15 mouse cellular contexts compared by ENCODE assay signal in genomic region chr7:120684731-120685161, GRCm38 (mm10). TPM values are rescaled to one million over a fixed set of nuclear protein-coding genes. Genes with fewer than 3 reads are reported as not detected.
DNase-seq lines count a peak whose midpoint lies in the region; ATAC-seq and TF ChIP-seq lines count a peak whose summit lies in the region.
"Had no signal": no experiment of that assay in that cellular context is flagged by ENCODE, and none has a peak within 500 bp of the region (broad histone marks: within the 10 kb centered on the region; RNA-seq: fewer than 3 reads in every experiment).

No protein-coding gene starts in this region.

- H3K4me1 ChIP-seq in embryonic facial prominence, embryonic 14.5 days (ENCODE audit: control insufficient read depth, insufficient read depth, low read length), result 0 out of 2 replicates have a peak, but pooled peaks cover 2% of the 10 kb centered on the region
- no peaks in the 10 kb centered on the region for H3K4me1 ChIP-seq in embryonic facial prominence, embryonic 10.5 days
- no peaks in the 10 kb centered on the region; the same call in 1 of the 2 replicates for H3K4me1 ChIP-seq in testis, adult 2 months (ENCODE audit: control insufficient read depth, insufficient read depth, low read length)

- DNase-seq in embryonic facial prominence, embryonic 14.5 days (ENCODE audit: low spot score), result peak; percentile 32
- DNase-seq in embryonic facial prominence, embryonic 10.5 days (ENCODE audit: low spot score), result no peak
- peak; percentile 13 to 77 for DNase-seq in layer of hippocampus, adult 18-20 months (ENCODE audit: low spot score in 2 of 2)
- no peak for DNase-seq in layer of hippocampus, postnatal 25 days (ENCODE audit: extremely low spot score in 1 of 2, low spot score in 1 of 2)
- DNase-seq in testis, postnatal 14 days (ENCODE audit: low spot score), result no peak
- DNase-seq in ovary, postnatal 10 days (ENCODE audit: low spot score), result no peak
- DNase-seq in frontal cortex, postnatal 10 days (ENCODE audit: low spot score in 2 of 2), result no peak
- DNase-seq: adrenal gland, postnatal 25 days; cerebellum, adult 18-20 months; heart, postnatal 36 days; kidney, adult 8-10 months had no signal

- ATAC-seq in embryonic facial prominence, embryonic 14.5 days (ENCODE audit: low read depth), result no peak
- ATAC-seq: midbrain, embryonic 15.5 days had no signal

- TF ChIP-seq POLR2A in testis, adult 2 months (IDR thresholded peaks at IDR 0.05; ENCODE audit: control insufficient read depth, low read depth, low read length), result no peak

- H3K9me3 ChIP-seq in embryonic facial prominence, embryonic 14.5 days (ENCODE audit: control insufficient read depth, low read length), result no peaks in the 10 kb centered on the region
- no peaks in the 10 kb centered on the region for H3K9me3 ChIP-seq in embryonic facial prominence, embryonic 10.5 days
- H3K9me3 ChIP-seq: midbrain, embryonic 15.5 days had no signal

- H3K27me3 ChIP-seq in embryonic facial prominence, embryonic 14.5 days (replicated peaks; ENCODE audit: control insufficient read depth, insufficient read depth, low read length), result no peaks in the 10 kb centered on the region
- H3K27me3 ChIP-seq in embryonic facial prominence, embryonic 10.5 days (replicated peaks; ENCODE audit: low read depth, poor library complexity, severe bottlenecking), result no peaks in the 10 kb centered on the region
- H3K27me3 ChIP-seq in testis, adult 2 months (ENCODE audit: control insufficient read depth, insufficient read depth, low read length), result no peaks in the 10 kb centered on the region
- H3K27me3 ChIP-seq: midbrain, embryonic 15.5 days had no signal

- no peak overlapping the region for H3K4me2 ChIP-seq in embryonic facial prominence, embryonic 14.5 days (ENCODE audit: low read depth, low read length)
- H3K4me2 ChIP-seq: midbrain, embryonic 15.5 days had no signal

- WGBS in embryonic facial prominence, embryonic 14.5 days, result 63% methylated on average over 2 of the region's 2 CpGs
- WGBS in embryonic facial prominence, embryonic 10.5 days, result 89% methylated on average over 2 of the region's 2 CpGs

- H3K4me3 ChIP-seq in embryonic facial prominence, embryonic 14.5 days (ENCODE audit: low read depth, low read length), result no peak overlapping the region
- no peak overlapping the region for H3K4me3 ChIP-seq in embryonic facial prominence, embryonic 10.5 days
- H3K4me3 ChIP-seq in testis, adult 2 months (ENCODE audit: control insufficient read depth, low read depth, low read length), result no peak overlapping the region
- H3K4me3 ChIP-seq: heart, adult 2 months; midbrain, embryonic 15.5 days had no signal

- H3K27ac ChIP-seq in embryonic facial prominence, embryonic 14.5 days (replicated peaks; ENCODE audit: low read depth, low read length), result no peak overlapping the region
- H3K27ac ChIP-seq in embryonic facial prominence, embryonic 10.5 days (replicated peaks), result no peak overlapping the region
- peak overlapping the region; percentile 53; the same call in 1 of the 2 replicates for H3K27ac ChIP-seq in testis, adult 2 months (ENCODE audit: control insufficient read depth, insufficient read depth, low read depth, low read length)
- H3K27ac ChIP-seq: heart, adult 2 months; liver, embryonic 14.5 days; midbrain, embryonic 15.5 days had no signal

- no peak overlapping the region for H3K9ac ChIP-seq in embryonic facial prominence, embryonic 14.5 days (ENCODE audit: low read depth, low read length)
- H3K9ac ChIP-seq: liver, embryonic 14.5 days; midbrain, embryonic 15.5 days had no signal

- no peak for TF ChIP-seq CTCF in testis, adult 2 months (IDR thresholded peaks at IDR 0.05; ENCODE audit: control insufficient read depth, insufficient read depth, insufficient replicate concordance, low read depth, low read length)

- H3K36me3 ChIP-seq in embryonic facial prominence, embryonic 14.5 days (ENCODE audit: control insufficient read depth, insufficient read depth, low read length), result no peaks in the 10 kb centered on the region
- H3K36me3 ChIP-seq in embryonic facial prominence, embryonic 10.5 days (replicated peaks), result no peaks in the 10 kb centered on the region
- H3K36me3 ChIP-seq in testis, adult 2 months (ENCODE audit: control insufficient read depth, insufficient read depth, low read length), result no peaks in the 10 kb centered on the region
- H3K36me3 ChIP-seq: midbrain, embryonic 15.5 days had no signal

RNA-seq across cellular contexts. Expression of gene Mosmo, which starts 7.3 kb away (rescaled TPM):
- polyA plus RNA-seq in embryonic facial prominence, embryonic 14.5 days (2014; fragmentation: Nextera tagmentation; extraction: Ambion mirVana), result 14.2 and 15.6 TPM in 2 replicates
- 13.3 and 15.1 TPM in 2 replicates for polyA plus RNA-seq in embryonic facial prominence, embryonic 10.5 days (2016; fragmentation: Nextera tagmentation; extraction: Ambion mirVana)
- total RNA-seq in layer of hippocampus, adult 18-20 months (2021), result 10 to 100 TPM; 77.0 to 92.3 TPM
- total RNA-seq in layer of hippocampus, postnatal 25 days (2021), result 10 to 100 TPM; 77.8 to 79.9 TPM
- 49.1 and 49.9 TPM in 2 replicates for polyA plus RNA-seq in testis, adult 2 months (2012; rRNA removed)

RNA-seq across cellular contexts. Expression of gene Pdzd9, which starts 14.6 kb away (rescaled TPM):
- 0.42 and 0.61 TPM in 2 replicates for polyA plus RNA-seq in embryonic facial prominence, embryonic 14.5 days (2014; fragmentation: Nextera tagmentation; extraction: Ambion mirVana)
- 0.30 and 0.36 TPM in 2 replicates for polyA plus RNA-seq in embryonic facial prominence, embryonic 10.5 days (2016; fragmentation: Nextera tagmentation; extraction: Ambion mirVana)
- under 1 TPM in 1 of 2 experiments, not detected in 1; 0.25 TPM for total RNA-seq in layer of hippocampus, adult 18-20 months (2021)
- total RNA-seq in layer of hippocampus, postnatal 25 days (2021), result not detected
- 85.9 and 97.7 TPM in 2 replicates for polyA plus RNA-seq in testis, adult 2 months (2012; rRNA removed)
- total RNA-seq: adrenal gland, postnatal 25 days; heart, adult 2 months; heart, postnatal 36 days had no signal
- polyA plus RNA-seq: heart, adult 2 months had no signal

RNA-seq across cellular contexts. Expression of gene Uqcrc2, which starts 49.8 kb away (rescaled TPM):
- 219 and 221 TPM in 2 replicates for polyA plus RNA-seq in embryonic facial prominence, embryonic 14.5 days (2014; fragmentation: Nextera tagmentation; extraction: Ambion mirVana)
- polyA plus RNA-seq in embryonic facial prominence, embryonic 10.5 days (2016; fragmentation: Nextera tagmentation; extraction: Ambion mirVana), result 175 and 186 TPM in 2 replicates
- total RNA-seq in layer of hippocampus, adult 18-20 months (2021), result 100 to 1,000 TPM; 243 to 245 TPM
- total RNA-seq in layer of hippocampus, postnatal 25 days (2021), result 100 to 1,000 TPM; 222 to 250 TPM
- 43.5 and 52.8 TPM in 2 replicates for polyA plus RNA-seq in testis, adult 2 months (2012; rRNA removed)

RNA-seq across cellular contexts. Expression of gene Vwa3a, which starts 54.4 kb away (rescaled TPM):
- polyA plus RNA-seq in embryonic facial prominence, embryonic 14.5 days (2014; fragmentation: Nextera tagmentation; extraction: Ambion mirVana), result 0.54 and 1.0 TPM in 2 replicates
- polyA plus RNA-seq in embryonic facial prominence, embryonic 10.5 days (2016; fragmentation: Nextera tagmentation; extraction: Ambion mirVana), result 0.07 and 0.47 TPM in 2 replicates
- total RNA-seq in layer of hippocampus, adult 18-20 months (2021), result 10 to 100 TPM; 15.9 to 16.5 TPM
- 10 to 100 TPM; 10.2 to 13.3 TPM for total RNA-seq in layer of hippocampus, postnatal 25 days (2021)
- polyA plus RNA-seq in testis, adult 2 months (2012; rRNA removed), result 85.4 and 105 TPM in 2 replicates

Comparison
In these comparisons a context has a peak if more than half of its experiments do, and no peak if none do; other contexts are left out.
1. DNase-seq: peak in embryonic facial prominence, embryonic 14.5 days (single experiment) and layer of hippocampus, adult 18-20 months (2 of 2); none in embryonic facial prominence, embryonic 10.5 days (single experiment), layer of hippocampus, postnatal 25 days (0 of 2), testis, postnatal 14 days (single experiment), ovary, postnatal 10 days (single experiment) and frontal cortex, postnatal 10 days (0 of 2).
2. RNA of gene Pdzd9, which starts 14.6 kb away (polyA plus RNA-seq): 85.9 to 97.7 TPM in testis, adult 2 months; 0.42 to 0.61 TPM in embryonic facial prominence, embryonic 14.5 days and 0.30 to 0.36 TPM in embryonic facial prominence, embryonic 10.5 days; every median in the first group is over 10 times any median in the second.